Mouse (Mus musculus) Muller cell, postnatal 12 days (primary cell): ENCODE results near the gene Ppp1r14d.

ENCODE experiments used
- DNase-seq: peaks from one replicate; pipeline ENCODE4 v3.0.0-alpha.2; 2015; ENCODE audit errors: inconsistent ontology term

Gene Ppp1r14d

DNA sequence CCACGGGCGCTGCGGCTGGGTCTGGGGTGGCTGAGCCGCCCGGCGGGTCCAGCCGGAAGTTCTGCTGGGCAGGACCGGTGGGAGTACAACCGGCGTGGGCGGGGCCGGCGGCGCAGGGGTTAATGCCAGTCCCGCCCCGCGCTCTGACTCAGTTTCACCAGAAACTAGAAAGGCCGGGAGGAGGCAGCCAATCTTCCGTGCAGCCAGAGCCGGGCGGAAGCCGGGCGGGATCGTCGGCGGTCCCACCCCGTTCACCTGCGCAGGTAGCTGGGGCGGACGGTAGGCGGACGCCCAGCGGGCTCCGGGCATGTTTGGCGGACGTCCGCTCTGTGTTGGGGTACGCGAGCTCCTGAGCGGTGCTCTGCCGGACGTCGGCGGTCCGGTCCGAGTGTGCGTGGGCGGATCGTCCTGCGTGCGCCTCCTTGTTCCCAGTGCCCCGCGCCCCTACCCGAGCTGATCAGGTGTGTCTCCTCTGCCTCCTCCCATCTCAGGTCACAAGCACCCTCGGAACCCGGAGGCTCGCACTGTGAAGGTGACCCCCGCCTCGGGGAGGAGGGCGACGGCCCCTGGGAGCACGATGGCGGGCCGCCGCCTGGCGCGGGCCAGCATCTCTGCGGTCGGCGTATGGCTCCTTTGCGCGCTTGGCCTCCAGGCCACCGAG is 7.6 kb upstream of the Ppp1r14d start, which contains the start of gene Spint1:
TSS of gene Spint1 (plus strand) at position 153 of the 661 bp plus-strand sequence.
- peak; percentile 11 for DNase-seq

DNA sequence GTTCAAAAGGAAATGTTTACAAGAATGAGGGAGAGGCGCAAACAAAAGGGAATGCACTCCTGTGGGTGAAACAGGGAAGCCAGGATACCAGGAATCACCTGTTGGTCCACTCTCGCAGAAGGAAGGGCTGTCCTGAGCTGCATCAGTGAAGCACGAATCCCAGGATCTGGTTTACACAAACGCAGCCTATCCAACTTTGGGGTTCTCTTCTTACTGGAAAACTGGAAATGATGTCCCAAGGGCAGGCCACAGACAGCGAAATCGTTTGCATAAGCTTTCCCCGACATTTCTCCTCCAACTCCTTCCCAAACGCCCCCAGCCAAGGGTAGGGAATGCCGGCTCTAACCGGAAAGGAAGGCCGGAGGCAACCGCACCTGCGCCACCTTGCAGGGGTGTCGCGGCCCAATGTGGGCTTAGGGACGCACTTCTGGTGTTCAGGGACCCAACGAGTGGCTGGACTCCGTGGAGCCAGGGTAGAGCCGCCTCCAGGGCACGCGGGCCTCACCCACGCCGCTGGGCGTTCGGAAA is 7.0 kb upstream of the Ppp1r14d start:
- peak; percentile 2 for DNase-seq

DNA sequence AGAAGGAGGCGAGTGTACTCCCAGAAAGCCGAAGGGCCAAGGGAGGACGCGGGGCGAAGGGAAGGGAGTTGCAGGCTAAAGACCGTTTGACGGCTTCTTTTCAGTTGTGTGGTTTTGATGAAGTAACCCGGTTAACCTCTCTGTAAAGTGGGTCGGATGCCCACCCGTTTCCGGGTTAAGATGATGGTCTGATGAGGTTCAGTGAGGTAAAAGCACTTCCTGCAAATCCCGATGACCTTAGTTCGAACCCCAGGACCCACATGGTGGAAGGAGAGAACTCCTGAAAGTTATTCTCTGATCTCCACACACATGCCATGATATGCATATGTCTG is 20.6 kb downstream of the Ppp1r14d start:
- DNase-seq: no peak

DNA sequence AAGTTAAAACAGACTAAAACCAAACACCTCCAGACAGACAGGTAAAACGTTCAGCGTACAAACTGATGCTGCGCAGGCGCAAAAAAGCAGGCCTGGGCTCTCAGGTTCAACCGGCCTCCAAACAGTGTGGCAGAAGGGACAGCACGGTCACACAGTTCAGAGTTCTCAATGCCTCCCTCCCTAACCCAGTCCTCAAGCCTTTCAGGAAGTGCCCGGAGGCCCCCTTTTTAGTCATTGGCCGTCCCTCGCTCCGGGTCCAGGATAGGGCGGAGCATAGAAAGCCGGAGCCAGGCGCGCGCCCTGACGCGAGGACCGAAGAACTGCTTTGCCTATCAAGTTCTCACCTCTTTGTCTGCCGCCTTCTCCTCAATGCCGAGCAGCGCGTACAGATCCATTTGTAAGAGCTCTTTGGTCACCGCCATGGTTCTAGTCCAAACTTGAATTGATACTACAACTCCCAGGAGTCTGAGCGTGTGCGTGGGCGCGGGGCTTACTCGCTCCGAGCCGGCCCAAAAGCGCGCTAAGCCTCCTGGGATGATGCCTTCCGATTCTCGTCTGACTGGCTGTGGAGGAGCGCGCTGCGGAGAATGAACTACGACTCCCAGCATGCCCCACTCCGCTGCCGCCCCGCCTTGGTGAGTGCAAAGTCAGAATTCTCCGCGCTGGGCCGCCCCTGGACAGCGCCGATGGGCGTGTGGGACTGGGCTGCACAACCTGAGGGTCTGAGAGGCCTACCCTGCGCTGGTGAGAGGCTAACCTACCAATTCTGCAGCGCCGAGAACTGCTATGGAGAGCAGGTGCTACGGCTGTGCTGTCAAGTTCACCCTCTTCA is 21.1 kb downstream of the Ppp1r14d start, which contains the start of the genes Zfyve19 and Dnajc17:
TSS of gene Zfyve19 (plus strand) at position 274 of the 832 bp plus-strand sequence.
TSS of gene Dnajc17 (minus strand) at position 452 of the 832 bp plus-strand sequence.
- DNase-seq: peak; percentile 96

DNA sequence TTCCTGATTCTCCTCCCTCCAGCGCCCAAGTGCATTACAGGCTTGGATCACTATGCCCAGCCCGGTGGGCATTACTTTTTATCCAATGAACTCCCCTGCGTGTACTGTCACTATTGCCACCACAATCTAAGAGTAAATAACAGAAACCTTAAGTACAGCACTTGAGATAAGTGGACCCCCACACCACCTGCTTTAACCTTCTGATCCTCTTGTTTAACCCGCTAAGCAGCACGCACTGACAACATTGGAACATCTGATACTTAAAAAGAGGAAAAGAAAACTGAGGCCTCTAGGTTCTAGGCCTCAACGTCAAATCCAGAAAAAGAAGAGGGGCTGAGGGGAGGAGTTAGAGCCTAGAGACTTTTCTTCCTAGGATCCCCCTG is 21.8 kb downstream of the Ppp1r14d start:
- no peak for DNase-seq

DNA sequence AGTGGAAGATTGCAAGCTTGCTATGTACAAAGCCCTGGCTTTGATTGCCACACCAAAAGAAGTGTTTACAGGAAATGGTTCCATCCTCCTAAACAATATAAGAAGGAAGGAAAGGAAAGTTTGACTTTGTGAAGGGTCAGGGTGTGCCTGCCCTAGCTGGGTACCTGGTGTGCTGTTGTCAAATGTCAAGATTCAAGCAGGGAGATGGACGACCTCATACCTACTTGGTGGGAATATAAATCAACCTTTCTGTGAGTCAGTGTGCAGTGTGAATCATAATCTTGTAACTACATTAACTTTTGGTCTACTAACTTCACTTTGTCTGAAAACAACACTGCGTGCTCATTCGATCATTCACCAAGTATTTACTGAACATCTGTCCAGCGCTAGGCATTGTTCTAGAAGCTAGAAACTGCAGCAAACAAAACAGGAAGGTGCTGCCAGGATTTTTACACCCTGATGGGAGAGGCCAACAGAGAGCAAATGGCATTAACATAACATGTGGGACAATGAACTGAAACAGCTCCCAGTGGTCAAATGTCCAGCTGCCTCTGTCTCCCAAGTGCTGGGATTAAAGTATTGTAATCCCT is 25.7 kb downstream of the Ppp1r14d start:
- no peak for DNase-seq

DNA sequence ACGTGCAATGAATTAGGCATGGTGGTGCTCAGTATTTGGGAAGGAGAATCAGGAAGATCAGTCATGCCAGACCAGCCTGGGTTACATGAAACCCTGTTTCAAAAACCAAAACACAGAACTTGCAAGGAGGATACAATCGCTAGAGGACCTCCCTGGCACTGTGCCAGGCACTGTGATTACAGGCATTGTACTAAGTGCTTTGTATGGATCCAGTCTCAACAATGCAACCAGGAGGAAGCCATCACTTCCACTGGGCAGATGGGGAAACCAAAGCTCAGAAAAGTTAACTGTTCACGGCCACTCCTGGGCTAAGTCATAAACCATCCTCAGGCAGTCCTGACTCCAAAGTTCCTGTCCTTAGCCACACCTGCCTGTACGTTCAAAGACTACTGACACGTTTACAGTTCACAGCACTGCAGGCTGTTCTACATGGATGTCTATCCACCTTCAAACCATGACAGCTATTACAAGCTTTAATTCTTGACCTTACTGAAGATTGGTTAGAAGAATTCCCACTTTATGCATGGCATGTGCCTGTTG is 26.7 kb downstream of the Ppp1r14d start:
- DNase-seq: no peak

DNA sequence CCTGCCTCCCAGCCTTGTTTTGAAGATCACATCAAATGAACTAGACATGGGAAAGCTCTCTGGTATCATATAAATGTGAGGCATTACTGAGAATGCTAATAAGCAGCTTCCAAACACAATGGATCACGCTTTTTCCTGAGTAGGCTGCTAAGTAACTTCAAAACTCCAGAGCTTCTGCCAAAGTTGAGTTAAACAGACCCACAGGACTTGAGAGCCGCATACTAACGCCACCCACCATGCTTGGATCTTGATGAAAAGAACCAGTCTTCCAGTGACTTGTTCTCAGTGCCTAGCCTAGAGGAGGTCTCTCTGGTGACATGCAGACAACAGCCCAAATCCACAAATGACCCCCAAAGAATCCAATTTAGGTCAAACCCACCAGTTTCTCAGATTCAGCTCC is 30.8 kb downstream of the Ppp1r14d start:
- peak; percentile 43 for DNase-seq

DNA sequence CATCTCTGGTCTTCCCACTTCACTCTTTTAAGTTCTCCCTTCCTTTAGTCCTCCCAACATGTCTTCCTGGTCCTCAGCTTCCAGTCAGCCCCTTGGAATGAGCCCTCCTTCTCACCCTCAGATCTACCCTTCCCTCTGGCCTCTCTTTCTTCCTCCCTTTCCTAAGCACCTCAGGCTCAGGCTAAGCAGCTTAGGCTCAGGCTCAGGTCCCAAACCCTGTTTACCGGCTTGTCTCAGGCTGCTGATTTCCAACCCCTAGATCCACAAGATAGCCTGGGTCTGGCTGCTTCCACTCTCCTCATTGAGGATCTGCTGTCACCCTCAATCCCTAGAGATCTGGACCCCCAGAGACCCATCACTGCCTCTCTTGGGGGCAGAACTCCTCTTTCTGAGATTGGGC is 31.7 kb downstream of the Ppp1r14d start:
- DNase-seq: no peak

DNA sequence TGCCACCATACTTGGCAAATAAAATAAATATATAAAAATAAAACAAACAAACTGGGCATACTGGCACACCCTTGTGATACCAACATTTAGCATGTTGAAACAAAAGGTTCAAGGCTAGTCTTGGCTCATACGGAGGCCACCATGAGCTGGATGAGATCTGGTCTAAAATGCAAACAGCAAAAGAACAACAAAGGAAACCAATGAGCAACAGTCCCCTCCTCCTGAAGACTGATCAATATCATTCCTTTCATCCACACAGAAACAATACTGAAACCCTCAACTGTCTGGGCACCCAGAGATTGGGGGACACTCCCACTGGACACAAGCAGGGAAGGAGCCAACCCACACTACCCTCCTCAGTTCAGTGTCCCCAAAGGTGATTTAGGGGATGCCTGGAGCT is 32.2 kb downstream of the Ppp1r14d start:
- no peak for DNase-seq

DNA sequence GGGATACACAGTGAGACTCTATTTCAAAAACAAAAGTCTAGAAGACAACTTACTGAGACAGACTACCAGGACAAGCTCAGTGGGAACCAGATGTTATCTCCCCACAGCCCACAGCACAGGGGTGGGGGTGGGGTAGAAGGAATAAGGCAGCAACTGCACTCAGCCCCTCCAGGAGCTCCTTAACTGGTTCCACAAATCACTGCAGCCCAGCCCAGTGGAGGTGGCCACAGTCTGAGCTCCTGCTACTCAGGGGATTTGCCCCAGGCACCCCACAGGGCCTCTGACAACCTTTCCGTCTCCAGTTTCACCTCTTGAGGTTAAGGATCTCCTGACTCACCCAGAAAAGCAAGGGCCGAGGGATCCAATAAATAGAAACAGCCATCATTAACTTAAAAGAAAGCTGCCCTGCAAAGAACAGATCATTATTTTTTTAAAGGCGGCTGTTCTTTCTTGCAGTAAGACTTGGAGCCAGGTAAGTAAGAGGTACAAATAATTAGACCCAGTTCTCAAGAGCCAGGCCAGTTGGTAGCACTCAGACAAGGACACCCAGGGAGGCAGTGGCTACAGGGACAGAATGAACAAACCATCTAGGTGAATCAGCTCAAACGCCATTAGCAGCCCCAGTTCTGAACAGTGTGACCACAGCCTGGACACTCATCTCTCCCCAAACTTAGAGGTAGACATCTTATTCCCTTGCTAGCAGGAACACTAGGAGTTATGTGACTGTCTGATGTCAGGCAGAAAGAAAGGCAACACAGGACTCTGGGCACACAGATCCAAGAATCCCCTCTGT is 33.2 kb downstream of the Ppp1r14d start:
- no peak for DNase-seq

DNA sequence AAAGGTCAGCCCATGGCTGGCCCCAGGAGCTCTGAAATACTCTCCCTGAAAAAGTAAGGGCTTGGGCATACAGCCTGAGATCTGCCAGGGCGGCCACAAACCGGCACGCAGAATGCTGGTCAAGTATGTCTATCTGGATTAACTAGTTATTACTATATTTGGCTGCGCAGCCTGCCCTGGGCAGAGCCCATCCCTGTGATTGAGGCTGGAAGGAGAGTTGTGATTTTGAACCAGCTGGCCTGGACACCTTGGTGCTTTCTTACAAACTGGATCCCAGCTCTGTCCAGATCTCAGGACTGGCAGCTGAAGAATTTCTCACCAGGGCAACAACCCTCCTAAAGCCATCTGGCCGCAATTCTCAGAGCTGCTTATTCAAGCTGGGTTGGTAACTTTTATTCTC is 35.6 kb downstream of the Ppp1r14d start:
- DNase-seq: no peak

DNA sequence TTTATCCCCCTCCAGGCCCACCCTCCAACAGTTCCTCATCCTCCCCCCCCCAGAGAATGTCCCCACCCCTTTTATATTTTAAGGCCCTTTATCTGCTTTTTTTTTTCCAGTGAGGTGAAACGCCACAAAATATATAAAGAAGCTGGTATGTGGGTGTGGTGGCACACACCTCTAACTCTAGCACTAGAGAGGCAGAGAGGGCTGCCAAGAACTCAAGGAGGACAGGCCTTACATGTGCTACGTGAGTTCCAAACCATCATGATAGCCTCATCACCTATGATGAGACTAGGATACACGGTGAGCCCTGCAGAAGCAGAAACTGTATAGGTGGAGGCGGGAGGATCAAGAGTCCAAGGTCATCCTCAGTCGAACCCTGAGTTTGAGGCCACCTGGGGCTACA is 38.7 kb downstream of the Ppp1r14d start:
- no peak for DNase-seq

DNA sequence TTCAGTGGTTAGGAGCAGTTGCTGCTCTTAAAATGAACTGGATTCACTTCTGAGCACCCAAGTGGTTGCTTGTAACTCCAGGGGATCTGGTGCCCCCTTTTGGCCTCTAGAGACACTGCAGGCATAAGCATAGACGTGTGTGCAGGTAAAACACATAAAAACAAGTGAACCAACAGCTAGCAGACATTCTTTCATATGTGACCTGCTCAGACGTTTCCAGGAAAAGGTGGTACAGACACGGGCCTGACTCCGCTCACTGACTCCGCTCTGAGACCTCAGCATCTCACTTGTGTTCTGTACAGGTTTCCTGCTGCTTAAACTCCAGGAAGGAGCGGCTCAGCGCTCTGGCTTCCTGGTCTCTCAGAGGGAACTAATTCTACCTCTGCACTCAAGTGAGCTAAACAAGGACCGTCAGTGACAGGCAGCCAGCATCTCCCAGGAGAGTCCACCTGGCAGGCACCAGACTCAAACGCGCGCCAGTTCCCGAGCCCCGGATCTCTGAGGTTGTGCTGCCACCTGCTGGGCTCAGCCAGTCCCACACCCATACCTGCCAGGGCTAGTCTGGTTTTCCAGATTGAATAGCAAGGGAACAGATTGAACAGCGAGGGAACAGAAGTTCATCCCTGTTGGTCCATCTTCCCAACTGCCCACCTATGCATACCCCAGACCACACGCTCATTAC is 40.5 kb downstream of the Ppp1r14d start:
- DNase-seq: peak; percentile 78

DNA sequence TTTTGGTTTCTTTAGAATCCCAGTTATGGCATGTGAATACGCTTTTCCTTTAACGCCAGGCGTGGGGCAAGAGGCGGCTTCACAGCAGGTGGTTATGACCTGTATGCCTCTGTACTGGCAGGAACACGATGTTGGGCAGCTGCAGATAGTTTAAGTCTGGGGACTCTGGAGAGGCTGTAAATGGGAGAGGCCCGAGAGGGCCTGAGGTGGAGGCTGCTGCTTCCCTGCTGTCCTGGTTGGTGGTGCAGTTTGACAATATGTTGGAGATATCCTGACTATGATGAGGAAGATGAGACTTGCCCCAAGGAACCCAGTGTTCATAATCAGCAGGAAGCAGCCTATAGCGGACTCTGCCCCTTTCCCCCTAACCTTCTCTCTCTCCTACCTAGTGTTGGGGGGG is 46.8 kb downstream of the Ppp1r14d start:
- DNase-seq: no peak

DNA sequence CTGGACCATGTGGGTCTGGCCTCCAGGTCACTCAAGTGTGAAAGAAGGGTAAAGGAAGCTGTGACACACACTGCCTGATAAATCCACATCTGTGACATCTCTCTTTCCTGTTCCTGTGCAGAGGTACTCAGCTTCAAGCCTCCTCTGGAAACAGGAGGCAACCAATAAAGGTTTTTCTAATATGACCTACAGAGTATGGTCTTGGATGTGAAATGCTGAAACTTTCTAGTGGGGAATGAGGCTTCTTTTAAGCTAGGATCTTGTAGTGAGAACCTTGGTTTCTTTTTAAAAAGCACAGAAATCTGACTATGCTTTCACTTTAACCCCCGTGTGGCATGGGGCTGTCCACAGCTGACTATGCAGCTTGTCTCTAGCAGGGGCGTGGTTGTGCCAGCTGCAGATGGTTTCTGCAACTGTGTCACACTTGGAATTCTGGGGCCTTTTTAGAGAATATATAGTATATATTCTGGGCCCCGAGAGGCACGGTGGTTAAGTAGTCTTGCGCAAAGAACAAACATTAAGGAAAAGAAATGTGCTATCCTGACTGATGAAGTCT is 52.2 kb downstream of the Ppp1r14d start:
- no peak for DNase-seq

DNA sequence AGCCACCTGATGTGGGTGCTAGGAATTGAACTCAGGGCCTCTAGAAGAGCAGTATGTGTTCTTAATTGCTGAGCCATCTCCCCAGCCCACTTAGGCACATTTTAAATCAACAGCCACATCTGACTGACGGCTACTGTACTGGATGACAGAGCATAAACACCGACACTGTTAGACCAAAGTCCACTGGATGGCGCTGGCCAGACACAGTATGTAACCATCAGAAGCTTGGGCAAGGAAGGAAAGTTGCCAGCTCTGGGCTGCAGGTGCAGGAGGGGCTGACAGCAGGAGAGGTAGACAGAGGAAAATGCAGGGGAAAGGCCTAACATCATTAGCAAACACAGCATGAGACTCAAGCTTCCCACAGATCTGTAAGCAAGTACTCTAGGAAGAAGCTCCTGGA is 52.9 kb downstream of the Ppp1r14d start:
- DNase-seq: no peak

DNA sequence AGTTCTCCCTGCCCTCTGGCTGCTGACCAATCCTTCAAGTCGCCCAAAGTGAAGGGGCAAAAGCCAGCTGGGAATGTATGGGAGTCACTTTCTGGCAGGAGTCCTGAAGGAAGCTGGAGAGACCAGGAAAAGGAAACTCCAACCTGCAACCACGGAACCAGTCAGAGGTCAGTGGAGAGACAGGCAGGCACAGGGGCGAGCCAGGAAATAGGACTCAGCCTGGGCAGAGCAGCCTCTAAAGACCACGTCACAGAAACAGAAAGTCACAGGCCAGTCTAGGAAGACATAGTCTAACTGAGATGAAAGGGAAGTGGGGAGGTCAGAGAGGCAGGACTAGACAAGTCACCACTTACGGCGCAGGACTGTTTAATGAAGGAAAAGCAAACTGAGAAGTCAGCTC is 54.1 kb downstream of the Ppp1r14d start:
- no peak for DNase-seq

DNA sequence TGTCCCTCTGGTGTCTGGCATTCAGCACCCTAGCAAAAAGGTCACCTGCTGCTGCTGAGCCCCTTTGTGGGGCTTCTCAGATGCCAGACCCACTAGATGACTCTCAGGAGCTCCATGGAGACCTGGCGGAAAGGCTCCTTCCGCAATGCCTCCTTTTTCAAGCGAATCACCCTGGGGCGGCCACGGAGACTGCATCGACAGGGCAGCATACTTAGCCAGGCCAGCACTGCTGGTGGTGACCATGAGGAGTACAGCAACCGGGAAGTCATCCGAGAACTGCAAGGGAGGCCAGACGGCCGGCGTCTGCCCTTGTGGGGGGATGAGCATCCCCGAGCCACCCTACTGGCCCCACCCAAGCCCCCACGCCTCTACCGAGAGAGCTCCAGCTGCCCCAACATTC is 54.8 kb downstream of the Ppp1r14d start:
- no peak for DNase-seq

DNA sequence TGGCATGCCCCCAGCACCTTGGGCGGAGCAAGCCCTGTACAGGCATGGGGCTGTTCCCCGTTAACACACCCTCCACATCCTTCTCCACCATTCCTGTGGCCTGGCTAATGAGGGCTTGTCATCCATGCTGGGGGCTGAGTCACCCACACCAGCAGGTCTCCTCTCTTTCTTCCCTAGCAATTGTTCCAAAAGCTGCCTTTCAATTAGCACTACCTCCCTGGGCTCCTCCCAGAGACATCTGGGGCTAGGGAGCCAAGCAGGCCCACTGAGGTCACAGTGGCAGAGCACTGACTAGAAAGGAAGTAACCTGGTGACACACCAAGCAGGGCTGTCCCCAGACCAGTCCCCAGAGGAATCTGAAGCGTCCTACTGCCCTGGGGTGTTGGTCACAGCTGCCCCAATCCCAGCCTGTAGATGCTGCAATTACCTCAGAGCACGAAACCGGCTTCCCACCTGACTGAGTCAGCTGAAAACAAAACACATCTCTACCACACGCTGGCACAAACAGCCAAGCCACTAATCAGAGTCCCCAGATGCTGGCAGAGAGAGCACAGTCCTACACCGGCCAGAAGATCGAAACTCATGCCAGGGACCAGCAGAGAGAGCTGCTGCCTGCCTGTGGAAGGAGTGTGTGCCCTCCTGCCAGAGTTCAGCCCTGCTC is 55.6 kb downstream of the Ppp1r14d start, which contains the start of gene Gm14137:
TSS of gene Gm14137 (plus strand) at position 519 of the 661 bp plus-strand sequence.
- DNase-seq: peak; percentile 91
